Mouse (Mus musculus) liver, embryonic 14.5 days (tissue): ENCODE data around the gene Chd1l.
A peak's percentile ranks its signal among the peaks of the same experiment; 100 is the strongest.

Source experiments
- CTCF ChIP-seq: IDR thresholded peaks from 2 replicates; pipeline ENCODE4 v1.5.1; 2016; ENCODE audit warnings: antibody characterized with exemption, low read depth, control low read depth
- EP300 ChIP-seq: IDR thresholded peaks from 2 replicates; pipeline ENCODE4 v1.6.1; 2016; ENCODE audit warnings: antibody characterized with exemption, low read depth

- TF ChIP-seq CTCF = peak; percentile 73
- TF ChIP-seq EP300 = no peak
Measured at GRCm38 (mm10) chr3:97654901-97655300, 44.9 kb upstream of the Chd1l start.
